Mouse (Mus musculus) midbrain, embryonic 12.5 days (tissue): ENCODE measurements at regions not wholly inside any gene's neighbourhood (a gene's known extent, or its start where the extent isn't known, plus 50 kb on each side); places are given as distances from the start of the nearest gene placed in this dataset.

Experiments
- ATAC-seq: fragments of 200-750 bp; cut with Nextera tagmentation; 2 replicates; pipeline ENCODE4 v1.8.0; 2017; ENCODE audit warnings: low read depth, moderate TSS enrichment, moderate library complexity; ENCODE audit not compliant: low FRiP score
- H3K27ac ChIP-seq: fragments of 300-500 bp; sonication (generic); replicated peaks from 2 replicates; pipeline ENCODE4 v1.5.1; 2016; ENCODE audit warnings: mild to moderate bottlenecking
- H3K27me3 ChIP-seq: fragments of 300-500 bp; sonication (generic); 2 replicates; pipeline ENCODE4 v1.6.1; 2016; ENCODE audit warnings: mild to moderate bottlenecking
- H3K36me3 ChIP-seq: fragments of 300-500 bp; sonication (generic); 2 replicates; pipeline ENCODE4 v1.6.1; 2016
- H3K4me1 ChIP-seq: fragments of 300-500 bp; sonication (generic); 2 replicates; pipeline ENCODE4 v1.6.1; 2016
- H3K4me2 ChIP-seq: fragments of 300-500 bp; sonication (generic); replicated peaks from 2 replicates; pipeline ENCODE4 v1.6.1; 2016; ENCODE audit warnings: mild to moderate bottlenecking, moderate library complexity
- H3K4me3 ChIP-seq: fragments of 300-500 bp; sonication (generic); 2 replicates; pipeline ENCODE4 v1.5.1; 2016; ENCODE audit warnings: mild to moderate bottlenecking
- H3K9ac ChIP-seq: fragments of 300-500 bp; sonication (generic); replicated peaks from 2 replicates; pipeline ENCODE4 v1.6.1; 2016; ENCODE audit warnings: mild to moderate bottlenecking, moderate library complexity
- H3K9me3 ChIP-seq: fragments of 300-500 bp; sonication (generic); 2 replicates; pipeline ENCODE4 v1.6.1; 2016; ENCODE audit warnings: mild to moderate bottlenecking
- WGBS: fragments of 180-500 bp; shearing (Covaris S2); methylation state at CpG from one replicate; pipeline ENCODE4 v1.1.7; 2016; 5-methylcytosine and 5-hydroxymethylcytosine counted together

GRCm38 (mm10) chr12:26930155-26930867 lies 412.1 kb downstream of the Sox11 start:
- WGBS: 72% methylated on average over 7 of the region's 7 CpGs
- no peaks in the 10 kb centered on the region for H3K9me3 ChIP-seq
- H3K4me2 ChIP-seq: no peak overlapping the region
- no peak overlapping the region for H3K4me3 ChIP-seq
- ATAC-seq: no peak
- H3K27ac ChIP-seq: no peak overlapping the region
- H3K4me1 ChIP-seq: peaks cover 7% of the 10 kb centered on the region; the same call in 1 of the 2 replicates
- H3K9ac ChIP-seq: no peak overlapping the region
- H3K36me3 ChIP-seq: no peaks in the 10 kb centered on the region
- H3K27me3 ChIP-seq: no peaks in the 10 kb centered on the region

- no peak for ATAC-seq
- no peak overlapping the region for H3K4me2 ChIP-seq
- H3K4me3 ChIP-seq: no peak overlapping the region
- H3K36me3 ChIP-seq: no peaks in the 10 kb centered on the region
- no peak overlapping the region for H3K9ac ChIP-seq
- WGBS: 74% methylated on average over 1 of the region's 1 CpGs
- H3K27ac ChIP-seq: no peak overlapping the region
- H3K27me3 ChIP-seq: no peaks in the 10 kb centered on the region
- H3K4me1 ChIP-seq: peaks cover 18% of the 10 kb centered on the region
- H3K9me3 ChIP-seq: no peaks in the 10 kb centered on the region
Observed at GRCm38 (mm10) chr12:26906126-26906525, 436.2 kb downstream of the Sox11 start.

- H3K27me3 ChIP-seq: no peaks in the 10 kb centered on the region
- no peak overlapping the region for H3K9ac ChIP-seq
- H3K9me3 ChIP-seq: no peaks in the 10 kb centered on the region
- peak overlapping the region; percentile 83 for H3K27ac ChIP-seq
- peaks cover 18% of the 10 kb centered on the region for H3K4me1 ChIP-seq
- peak; percentile 27; the same call in 1 of the 2 replicates for ATAC-seq
- peak overlapping the region; percentile 56 for H3K4me2 ChIP-seq
- H3K4me3 ChIP-seq: no peak overlapping the region; the same call in 1 of the 2 replicates
- no peaks in the 10 kb centered on the region for H3K36me3 ChIP-seq
- 24% methylated on average over 2 of the region's 2 CpGs for WGBS
Observed at GRCm38 (mm10) chr12:26903894-26904272, 434.9 kb downstream of the Cmpk2 start.

GRCm38 (mm10) chr12:26903073-26903893 lies 434.3 kb downstream of the Cmpk2 start:
- Histone ChIP-seq H3K9ac (no peak overlapping the region; the same call in 1 of the 2 replicates), H3K27me3 (no peaks in the 10 kb centered on the region), H3K4me3 (peak overlapping the region; percentile 29), H3K4me2 (peak overlapping the region; percentile 56), H3K27ac (peak overlapping the region; percentile 83), H3K36me3 (no peaks in the 10 kb centered on the region), H3K9me3 (no peaks in the 10 kb centered on the region), H3K4me1 (peaks cover 18% of the 10 kb centered on the region)
- 24% methylated on average over 23 of the region's 23 CpGs for WGBS
- peak; percentile 97 for ATAC-seq

GRCm38 (mm10) chr12:26891190-26891589 lies 422.2 kb downstream of the Cmpk2 start:
- ATAC-seq: no peak
- Histone ChIP-seq H3K9me3 (no peaks in the 10 kb centered on the region), H3K36me3 (no peaks in the 10 kb centered on the region), H3K4me2 (no peak overlapping the region), H3K4me1 (peaks cover 20% of the 10 kb centered on the region), H3K27ac (no peak overlapping the region), H3K4me3 (no peak overlapping the region), H3K27me3 (no peaks in the 10 kb centered on the region), H3K9ac (no peak overlapping the region)
- 82% methylated on average over 4 of the region's 4 CpGs for WGBS

GRCm38 (mm10) chr12:26886635-26887014 lies 417.6 kb downstream of the Cmpk2 start:
- H3K4me3 ChIP-seq: no peak overlapping the region
- H3K9ac ChIP-seq: no peak overlapping the region
- WGBS: 57% methylated on average over 7 of the region's 7 CpGs
- no peaks in the 10 kb centered on the region for H3K36me3 ChIP-seq
- peak; percentile 71 for ATAC-seq
- H3K4me1 ChIP-seq: peaks cover 44% of the 10 kb centered on the region
- peak overlapping the region; percentile 91 for H3K27ac ChIP-seq
- peak overlapping the region; percentile 28; the same call in 1 of the 2 replicates for H3K4me2 ChIP-seq
- no peaks in the 10 kb centered on the region for H3K9me3 ChIP-seq
- H3K27me3 ChIP-seq: no peaks in the 10 kb centered on the region

- 16% methylated on average over 12 of the region's 12 CpGs for WGBS
- peaks cover 39% of the 10 kb centered on the region for H3K4me1 ChIP-seq
Observed at GRCm38 (mm10) chr12:26885831-26886634, 417.0 kb downstream of the Cmpk2 start.

GRCm38 (mm10) chr12:26885083-26885482 lies 416.1 kb downstream of the Cmpk2 start:
- no peaks in the 10 kb centered on the region for H3K36me3 ChIP-seq
- no peaks in the 10 kb centered on the region for H3K9me3 ChIP-seq
- no peak overlapping the region for H3K4me2 ChIP-seq
- no peaks in the 10 kb centered on the region for H3K27me3 ChIP-seq
- peaks cover 36% of the 10 kb centered on the region for H3K4me1 ChIP-seq
- ATAC-seq: no peak
- H3K9ac ChIP-seq: no peak overlapping the region
- 64% methylated on average over 3 of the region's 3 CpGs for WGBS
- H3K27ac ChIP-seq: peak overlapping the region; percentile 91
- H3K4me3 ChIP-seq: no peak overlapping the region

More at GRCm38 (mm10) chr12:26885831-26886634, 417.0 kb downstream of the Cmpk2 start:
- no peak overlapping the region for H3K9ac ChIP-seq
- no peaks in the 10 kb centered on the region for H3K9me3 ChIP-seq
- H3K27me3 ChIP-seq: no peaks in the 10 kb centered on the region
- H3K4me2 ChIP-seq: peak overlapping the region; percentile 28
- no peak overlapping the region for H3K4me3 ChIP-seq
- peak overlapping the region; percentile 91 for H3K27ac ChIP-seq
- H3K36me3 ChIP-seq: no peaks in the 10 kb centered on the region
- peak; percentile 64 for ATAC-seq

GRCm38 (mm10) chr12:26884156-26884555 lies 415.2 kb downstream of the Cmpk2 start:
- 50% methylated on average over 5 of the region's 5 CpGs for WGBS
- Histone ChIP-seq H3K9ac (no peak overlapping the region), H3K4me1 (peaks cover 36% of the 10 kb centered on the region), H3K27ac (peak overlapping the region; percentile 91), H3K27me3 (no peaks in the 10 kb centered on the region), H3K9me3 (no peaks in the 10 kb centered on the region), H3K36me3 (no peaks in the 10 kb centered on the region), H3K4me3 (no peak overlapping the region), H3K4me2 (no peak overlapping the region)
- no peak for ATAC-seq

GRCm38 (mm10) chr12:26877691-26878121 lies 408.7 kb downstream of the Cmpk2 start:
- H3K27ac ChIP-seq: peak overlapping the region; percentile 72
- H3K27me3 ChIP-seq: no peaks in the 10 kb centered on the region
- H3K36me3 ChIP-seq: no peaks in the 10 kb centered on the region
- peak; percentile 71 for ATAC-seq
- H3K4me2 ChIP-seq: no peak overlapping the region
- H3K9ac ChIP-seq: no peak overlapping the region
- no peak overlapping the region for H3K4me3 ChIP-seq
- WGBS: 36% methylated on average over 2 of the region's 2 CpGs
- peaks cover 19% of the 10 kb centered on the region for H3K4me1 ChIP-seq
- H3K9me3 ChIP-seq: no peaks in the 10 kb centered on the region

GRCm38 (mm10) chr12:26877284-26877683 lies 408.3 kb downstream of the Cmpk2 start:
- WGBS: 74% methylated on average over 3 of the region's 3 CpGs
- H3K27me3 ChIP-seq: no peaks in the 10 kb centered on the region
- no peak for ATAC-seq

More at GRCm38 (mm10) chr12:26877284-26877683, 408.3 kb downstream of the Cmpk2 start:
- Histone ChIP-seq H3K4me1 (peaks cover 19% of the 10 kb centered on the region), H3K36me3 (no peaks in the 10 kb centered on the region), H3K9me3 (no peaks in the 10 kb centered on the region), H3K9ac (no peak overlapping the region), H3K4me3 (no peak overlapping the region), H3K27ac (peak overlapping the region; percentile 72), H3K4me2 (no peak overlapping the region)
